Mouse (Mus musculus): ENCODE measurements around the gene Tuba4a. TPM values are rescaled to one million over a fixed set of nuclear protein-coding genes. Genes with fewer than 3 reads are reported as not detected.

Gene Tuba4a
- total RNA-seq, 4 experiments from 2014 or later: 786 to 1,317 (median 908) TPM

- no peak for DNase-seq (ENCODE audit: low spot score)
Measured at GRCm38 (mm10) chr1:75168093-75168471, 51.6 kb downstream of the Tuba4a start.

Small RNAs within 50 kb of the gene (microRNA-seq; reads per million reads assigned to microRNA genes)
- not detected for gene Gm27943

Other genes starting within 250 kb of the Tuba4a start
- 1 to 10 TPM; 3.7 to 5.2 (median 4.6) TPM for gene Nhej1, start 94.7 kb downstream of the Tuba4a start, total RNA-seq (2022)
- under 1 TPM; 0.53 to 0.71 (median 0.61) TPM for gene Slc23a3, start 86.0 kb downstream of the Tuba4a start, total RNA-seq (2022)
- gene Cnppd1, start 77.2 kb downstream of the Tuba4a start, total RNA-seq (2022): 10 to 100 TPM; 19.8 to 26.4 (median 21.0) TPM
- 10 to 100 TPM; 15.8 to 24.8 (median 20.7) TPM for gene Retreg2, start 77.1 kb downstream of the Tuba4a start, total RNA-seq (2022)
- gene Zfand2b, start 51.2 kb downstream of the Tuba4a start, total RNA-seq (2022): 10 to 100 TPM; 14.6 to 16.9 (median 15.7) TPM
- gene Abcb6, start 39.5 kb downstream of the Tuba4a start, total RNA-seq (2022): 10 to 100 TPM; 24.7 to 34.9 (median 28.8) TPM
- 10 to 100 TPM in 2 of 4 experiments, 1 to 10 TPM in 2; 7.7 to 13.9 (median 10.2) TPM for gene Ankzf1, start 27.7 kb downstream of the Tuba4a start, total RNA-seq (2022)
- gene Atg9a, start 27.7 kb downstream of the Tuba4a start, total RNA-seq (2022): 10 to 100 TPM; 67.6 to 77.9 (median 71.6) TPM
- 1 to 10 TPM; 1.1 to 4.1 (median 2.3) TPM for gene Glb1l, start 9.1 kb downstream of the Tuba4a start, total RNA-seq (2022)
- gene Stk16, start 9.0 kb downstream of the Tuba4a start, total RNA-seq (2022): 10 to 100 TPM; 29.3 to 44.0 (median 36.4) TPM
- not detected for gene A630095N17Rik, start 12.2 kb upstream of the Tuba4a start, total RNA-seq (2022)
- 100 to 1,000 TPM; 102 to 135 (median 117) TPM for gene Dnajb2, start 16.5 kb upstream of the Tuba4a start, total RNA-seq (2022)
- 1 to 10 TPM; 1.4 to 3.2 (median 1.8) TPM for gene Ptprn, start 44.6 kb upstream of the Tuba4a start, total RNA-seq (2022)
- gene Resp18, start 58.5 kb upstream of the Tuba4a start, total RNA-seq (2022): not detected
- 10 to 100 TPM; 85.4 to 89.1 (median 86.9) TPM for gene Dnpep, start 98.1 kb upstream of the Tuba4a start, total RNA-seq (2022)
- 1,000 to 10,000 TPM; 1,263 to 1,551 (median 1,367) TPM for gene Des, start 140.5 kb upstream of the Tuba4a start, total RNA-seq (2022)
- 100 to 1,000 TPM; 131 to 145 (median 137) TPM for gene Speg, start 155.4 kb upstream of the Tuba4a start, total RNA-seq (2022)
- 10 to 100 TPM; 34.1 to 44.8 (median 40.8) TPM for gene Gmppa, start 216.1 kb upstream of the Tuba4a start, total RNA-seq (2022)
- not detected for gene Asic4, start 230.6 kb upstream of the Tuba4a start, total RNA-seq (2022)